In genomic region chr10:117845597-117846259, GRCm38 (mm10) we compare ENCODE assay signal across 8 mouse cellular contexts. TPM values are rescaled to one million over a fixed set of nuclear protein-coding genes. Genes with fewer than 3 reads are reported as not detected.
DNase-seq lines count a peak whose midpoint lies in the region; ATAC-seq and TF ChIP-seq lines count a peak whose summit lies in the region.

TSS of gene Rap1b (minus strand) at chr10:117846035.

- H3K9ac ChIP-seq in ES-E14 (ENCODE audit: insufficient read depth, low read depth, low read length, poor library complexity, severe bottlenecking): peak within 1 kb of the TSS; percentile 97
- peak within 1 kb of the TSS; percentile 91 for H3K9ac ChIP-seq in forebrain, embryonic 16.5 days (replicated peaks; ENCODE audit: low read depth, low read length)
- peak within 1 kb of the TSS; percentile 98 for H3K9ac ChIP-seq in lung, embryonic 14.5 days

- peak; percentile 97 for ATAC-seq in forebrain, embryonic 16.5 days
- peak; percentile 94 for ATAC-seq in lung, embryonic 14.5 days (ENCODE audit: insufficient read depth)

- peak; percentile 71 for DNase-seq in ES-E14 (ENCODE audit: low read depth, low spot score)
- DNase-seq in cerebellum, adult 11-12 months: peak; percentile 96
- DNase-seq in heart, postnatal 36 days: peak; percentile 98
- DNase-seq in layer of hippocampus, adult 2 months (ENCODE audit: low spot score in 2 of 2): peak; percentile 94 to 98
- peak; percentile 97 for DNase-seq in lung, embryonic 14.5 days
- DNase-seq in thymus, adult 2 months: peak; percentile 97

- H3K4me2 ChIP-seq in forebrain, embryonic 16.5 days (ENCODE audit: low read length): peak within 1 kb of the TSS; percentile 71
- H3K4me2 ChIP-seq in lung, embryonic 14.5 days: peak within 1 kb of the TSS; percentile 67

- H3K4me3 ChIP-seq in ES-E14 (ENCODE audit: insufficient read depth in 1 of 2, low read depth in 1 of 2, low read length in 2 of 2, poor library complexity in 1 of 2, severe bottlenecking in 1 of 2): peak within 1 kb of the TSS; percentile 82 to 99
- peak within 1 kb of the TSS; percentile 93 for H3K4me3 ChIP-seq in forebrain, embryonic 16.5 days (replicated peaks; ENCODE audit: low read length)
- H3K4me3 ChIP-seq in layer of hippocampus, adult 2 months: peak within 1 kb of the TSS; percentile 91
- H3K4me3 ChIP-seq in lung, embryonic 14.5 days (ENCODE audit: low read depth, low read length): peak within 1 kb of the TSS; percentile 87
- H3K4me3 ChIP-seq in olfactory bulb, adult 2 months (ENCODE audit: insufficient read depth, low read depth, low read length): peak within 1 kb of the TSS; percentile 84
- peak within 1 kb of the TSS; percentile 99 for H3K4me3 ChIP-seq in thymus, adult 2 months (ENCODE audit: control insufficient read depth, insufficient read depth, low read length)

- peak within 1 kb of the TSS; percentile 88 for H3K27ac ChIP-seq in ES-E14 (ENCODE audit: insufficient read depth, low read depth, low read length, poor library complexity, severe bottlenecking)
- peak within 1 kb of the TSS; percentile 92 for H3K27ac ChIP-seq in forebrain, embryonic 16.5 days (ENCODE audit: low read length)
- peak within 1 kb of the TSS; percentile 99 for H3K27ac ChIP-seq in layer of hippocampus, adult 2 months
- peak within 1 kb of the TSS; percentile 98 for H3K27ac ChIP-seq in lung, embryonic 14.5 days (ENCODE audit: low read depth)
- H3K27ac ChIP-seq in olfactory bulb, adult 2 months (ENCODE audit: insufficient read depth, low read depth, low read length): peak within 1 kb of the TSS; percentile 95
- H3K27ac ChIP-seq in thymus, adult 2 months (ENCODE audit: control insufficient read depth, insufficient read depth, low read length): peak within 1 kb of the TSS; percentile 93

- TF ChIP-seq CTCF in layer of hippocampus, adult 2 months (conservative IDR thresholded peaks at IDR 0.05): no peak
- no peak for TF ChIP-seq CTCF in lung, embryonic 14.5 days (IDR thresholded peaks at IDR 0.05; ENCODE audit: low read depth)
- TF ChIP-seq CTCF in olfactory bulb, adult 2 months (IDR thresholded peaks at IDR 0.05; ENCODE audit: insufficient read depth, low read depth, low read length): no peak
- TF ChIP-seq CTCF in thymus, adult 2 months (IDR thresholded peaks at IDR 0.05; ENCODE audit: borderline replicate concordance, control insufficient read depth, extremely low read depth, insufficient read depth, low read length, poor library complexity): no peak; the same call in 1 of the 2 replicates

- in situ Hi-C loops in ES-E14 (cut with MboI; ENCODE audit: low sequenced_read_pairs in 2 of 2, unreplicated experiment in 2 of 2): no loop called here

- no peaks in the 10 kb centered on the region for H3K27me3 ChIP-seq in forebrain, embryonic 16.5 days (replicated peaks; ENCODE audit: control insufficient read depth, insufficient read depth, low read length)
- H3K27me3 ChIP-seq in lung, embryonic 14.5 days (ENCODE audit: insufficient read depth, low read length): no peaks in the 10 kb centered on the region
- H3K27me3 ChIP-seq in thymus, adult 2 months (ENCODE audit: control insufficient read depth, insufficient read depth, low read length): no peaks in the 10 kb centered on the region

- no peaks in the 10 kb centered on the region for H3K9me3 ChIP-seq in ES-E14 (ENCODE audit: control insufficient read depth, insufficient read depth, low read depth, low read length)
- no peaks in the 10 kb centered on the region for H3K9me3 ChIP-seq in forebrain, embryonic 16.5 days (ENCODE audit: control insufficient read depth, low read length)
- no peaks in the 10 kb centered on the region for H3K9me3 ChIP-seq in lung, embryonic 14.5 days (ENCODE audit: low read depth, low read length)

- TF ChIP-seq POLR2A in olfactory bulb, adult 2 months (IDR thresholded peaks at IDR 0.05; ENCODE audit: insufficient read depth, low read depth, low read length): peak; percentile 88
- peak; percentile 99 for TF ChIP-seq POLR2A in thymus, adult 2 months (IDR thresholded peaks at IDR 0.05; ENCODE audit: control insufficient read depth, extremely low read depth, insufficient read depth, low read length, poor library complexity)

- intact Hi-C loops in heart, postnatal 36 days (cut with DNase I): loop anchor here (1.0 to 2.0 kb wide), 7 partner anchors 17 to 265 kb away; partner anchors contain the start of gene Nup107

- under 1% methylated on average over 58 of the region's 112 CpGs for WGBS in forebrain, embryonic 16.5 days
- under 1% methylated on average over 64 of the region's 112 CpGs for WGBS in lung, embryonic 14.5 days
- 2% methylated on average over 111 of the region's 112 CpGs for WGBS in olfactory bulb, adult 2 months
- 4% methylated on average over 102 of the region's 112 CpGs for WGBS in thymus, adult 2 months

- H3K36me3 ChIP-seq in ES-E14 (ENCODE audit: control insufficient read depth, insufficient read depth, low read length, poor library complexity, severe bottlenecking): no peaks in the 10 kb centered on the region
- no peaks in the 10 kb centered on the region for H3K36me3 ChIP-seq in forebrain, embryonic 16.5 days (ENCODE audit: control insufficient read depth, insufficient read depth)
- H3K36me3 ChIP-seq in lung, embryonic 14.5 days (ENCODE audit: insufficient read depth): no peaks in the 10 kb centered on the region
- H3K36me3 ChIP-seq in thymus, adult 2 months (ENCODE audit: control insufficient read depth, insufficient read depth, low read length): no peaks in the 10 kb centered on the region

- H3K4me1 ChIP-seq in ES-E14 (ENCODE audit: control insufficient read depth in 2 of 2, insufficient read depth in 2 of 2, low read length in 2 of 2, poor library complexity in 1 of 2): peaks cover 4 to 7% of the 10 kb centered on the region in 2 experiments; a peak in 2 of 4 replicates
- peaks cover 16% of the 10 kb centered on the region for H3K4me1 ChIP-seq in forebrain, embryonic 16.5 days (replicated peaks; ENCODE audit: control insufficient read depth, insufficient read depth, low read length)
- peaks cover 9% of the 10 kb centered on the region for H3K4me1 ChIP-seq in lung, embryonic 14.5 days (ENCODE audit: insufficient read depth)
- no peaks in the 10 kb centered on the region for H3K4me1 ChIP-seq in olfactory bulb, adult 2 months (ENCODE audit: control insufficient read depth, insufficient read depth, low read length)
- peaks cover 9% of the 10 kb centered on the region for H3K4me1 ChIP-seq in thymus, adult 2 months (replicated peaks; ENCODE audit: control insufficient read depth, insufficient read depth, low read length)

TF ChIP-seq in ES-E14, 5 proteins besides CTCF, POLR2A, EP300 and RAD21:
- TF ChIP-seq ZC3H11A (IDR thresholded peaks at IDR 0.05; ENCODE audit: borderline replicate concordance, low read depth, low read length) (no peak), ZNF384 (IDR thresholded peaks at IDR 0.05; ENCODE audit: low read depth, low read length) (no peak), HCFC1 (IDR thresholded peaks at IDR 0.05; ENCODE audit: borderline replicate concordance, insufficient read depth, low read length) (no peak), MAFK (IDR thresholded peaks at IDR 0.05; ENCODE audit: insufficient read depth, low read depth, low read length) (no peak), CHD2 (IDR thresholded peaks at IDR 0.05; ENCODE audit: low read depth, low read length) (no peak)

RNA-seq across cellular contexts. Expression of gene Rap1b, which starts in this region (rescaled TPM):
- 26.1 and 49.6 TPM in 2 replicates for total RNA-seq in ES-E14 (2012; rRNA removed)
- 145 and 155 TPM in 2 replicates for polyA plus RNA-seq in forebrain, embryonic 16.5 days (2015; fragmentation: Nextera tagmentation; extraction: Ambion mirVana)
- total RNA-seq in heart, postnatal 36 days (2021): 10 to 100 TPM; 50.7 to 63.9 TPM
- 10 to 100 TPM; 55.7 to 58.5 TPM for total RNA-seq in layer of hippocampus, adult 2 months (2021)
- 214 and 220 TPM in 2 replicates for polyA plus RNA-seq in lung, embryonic 14.5 days (2014; fragmentation: Nextera tagmentation; extraction: Ambion mirVana)
- polyA plus RNA-seq in olfactory bulb, adult 2 months (2012; ENCODE audit: insufficient read depth, insufficient read length, low replicate concordance, missing spikeins): not detected in 2 replicates
- polyA plus RNA-seq in thymus, adult 2 months (2012; rRNA removed): 59.8 and 60.9 TPM in 2 replicates

Comparison
In these comparisons a context has a peak if more than half of its experiments do, and no peak if none do; other contexts are left out.
1. Peak in every context shown above with its lines: DNase-seq, ATAC-seq, H3K4me3 ChIP-seq and H3K27ac ChIP-seq.